Mouse (Mus musculus): Measurements from ENCODE around the gene Sigmar1.

GRCm38 (mm10) chr4:41759656-41760287 is 3.8 kb upstream of the Sigmar1 start:
- no peak for TF ChIP-seq CTCF (IDR thresholded peaks at IDR 0.05; ENCODE audit: low read depth, low read length)
- TF ChIP-seq POLR2A (IDR thresholded peaks at IDR 0.05; ENCODE audit: extremely low read depth, insufficient read depth, low read length) = no peak
